Mouse (Mus musculus) neural tube, embryonic 13.5 days (tissue): ENCODE results near the gene Mfn2. TPM values are rescaled to one million over a fixed set of nuclear protein-coding genes. Genes with fewer than 3 reads are reported as not detected.

Experiments used
- ATAC-seq: fragments of 200-750 bp; cut with Nextera tagmentation; 2 replicates; pipeline ENCODE4 v1.8.0; 2017; ENCODE audit warnings: low read depth, mild to moderate bottlenecking, moderate TSS enrichment, moderate library complexity
- H3K27ac ChIP-seq: fragments of 300-500 bp; sonication (generic); replicated peaks from 2 replicates; pipeline ENCODE4 v1.5.1; 2015; ENCODE audit warnings: moderate library complexity, mild to moderate bottlenecking, inconsistent platforms
- H3K27me3 ChIP-seq: fragments of 300-500 bp; sonication (generic); 2 replicates; pipeline ENCODE4 v1.6.1; 2015; ENCODE audit warnings: mild to moderate bottlenecking, inconsistent platforms
- H3K36me3 ChIP-seq: fragments of 300-500 bp; sonication (generic); 2 replicates; pipeline ENCODE4 v1.6.1; 2015; ENCODE audit warnings: mild to moderate bottlenecking, inconsistent platforms
- H3K4me1 ChIP-seq: fragments of 300-500 bp; sonication (generic); replicated peaks from 2 replicates; pipeline ENCODE4 v1.6.1; 2015; ENCODE audit warnings: inconsistent platforms
- H3K4me2 ChIP-seq: fragments of 300-500 bp; sonication (generic); 2 replicates; pipeline ENCODE4 v1.6.1; 2015; ENCODE audit warnings: inconsistent platforms, mild to moderate bottlenecking, moderate library complexity
- H3K4me3 ChIP-seq: fragments of 300-500 bp; sonication (generic); 2 replicates; pipeline ENCODE4 v1.5.1; 2015; ENCODE audit warnings: mild to moderate bottlenecking, inconsistent platforms
- H3K9ac ChIP-seq: fragments of 300-500 bp; sonication (generic); 2 replicates; pipeline ENCODE4 v1.6.1; 2015; ENCODE audit warnings: moderate library complexity, mild to moderate bottlenecking, inconsistent platforms
- H3K9me3 ChIP-seq: fragments of 300-500 bp; sonication (generic); 2 replicates; pipeline ENCODE4 v1.6.1; 2016; ENCODE audit warnings: inconsistent platforms
- WGBS: fragments of 180-500 bp; shearing (Covaris S2); methylation state at CpG from one replicate; pipeline ENCODE4 v1.1.7; 2015; 5-methylcytosine and 5-hydroxymethylcytosine counted together
- polyA plus RNA-seq: library from polyadenylated mRNA; unstranded; fragments of >200 nt; fragmentation: Nextera tagmentation; extraction: Ambion mirVana; gene quantifications from 2 replicates; pipeline ENCODE4 v1.2.1, GENCODE M21; 2015

Mfn2 gene
- polyA plus RNA-seq, 1 experiment from 2014 or later: 79.0 TPM

- WGBS: 21% methylated on average over 9 of the region's 9 CpGs
- Histone ChIP-seq H3K27me3 (no peaks in the 10 kb centered on the region), H3K36me3 (no peaks in the 10 kb centered on the region), H3K9me3 (no peaks in the 10 kb centered on the region), H3K27ac (no peak overlapping the region), H3K4me2 (peak overlapping the region; percentile 88), H3K9ac (peak overlapping the region; percentile 78; the same call in 1 of the 2 replicates), H3K4me3 (peak overlapping the region; percentile 61), H3K4me1 (peaks cover 13% of the 10 kb centered on the region; the same call in 1 of the 2 replicates)
- no peak for ATAC-seq
Observed at GRCm38 (mm10) chr4:147935904-147936303, 31.4 kb upstream of the Mfn2 start.

- no peak overlapping the region for H3K4me2 ChIP-seq
- ATAC-seq: no peak; the same call in 1 of the 2 replicates
- H3K36me3 ChIP-seq: no peaks in the 10 kb centered on the region
Observed at GRCm38 (mm10) chr4:147934611-147935010, 30.1 kb upstream of the Mfn2 start.

GRCm38 (mm10) chr4:147934134-147934533 lies 29.6 kb upstream of the Mfn2 start:
- Histone ChIP-seq H3K9ac (no peak overlapping the region), H3K27ac (no peak overlapping the region), H3K36me3 (no peaks in the 10 kb centered on the region), H3K9me3 (no peaks in the 10 kb centered on the region), H3K27me3 (no peaks in the 10 kb centered on the region), H3K4me3 (no peak overlapping the region), H3K4me2 (no peak overlapping the region), H3K4me1 (0 out of 2 replicates have a peak, but pooled peaks cover 13% of the 10 kb centered on the region)
- no peak for ATAC-seq
- 54% methylated on average over 3 of the region's 3 CpGs for WGBS

More at GRCm38 (mm10) chr4:147934611-147935010, 30.1 kb upstream of the Mfn2 start:
- no peak overlapping the region for H3K4me3 ChIP-seq
- H3K27me3 ChIP-seq: no peaks in the 10 kb centered on the region
- 0 out of 2 replicates have a peak, but pooled peaks cover 13% of the 10 kb centered on the region for H3K4me1 ChIP-seq
- H3K9ac ChIP-seq: no peak overlapping the region
- 85% methylated on average over 4 of the region's 4 CpGs for WGBS
- H3K9me3 ChIP-seq: no peaks in the 10 kb centered on the region
- H3K27ac ChIP-seq: no peak overlapping the region

- 94% methylated on average over 14 of the region's 14 CpGs for WGBS
- ATAC-seq: no peak
- H3K4me2 ChIP-seq: no peak overlapping the region
- H3K4me1 ChIP-seq: 0 out of 2 replicates have a peak, but pooled peaks cover 2% of the 10 kb centered on the region
- no peak overlapping the region for H3K27ac ChIP-seq
- no peak overlapping the region for H3K4me3 ChIP-seq
- H3K36me3 ChIP-seq: no peaks in the 10 kb centered on the region
- H3K27me3 ChIP-seq: no peaks in the 10 kb centered on the region
- no peaks in the 10 kb centered on the region for H3K9me3 ChIP-seq
- no peak overlapping the region for H3K9ac ChIP-seq
Observed at GRCm38 (mm10) chr4:147930946-147931345, 26.4 kb upstream of the Mfn2 start.

- ATAC-seq: no peak
- Histone ChIP-seq H3K27me3 (no peaks in the 10 kb centered on the region), H3K9me3 (no peaks in the 10 kb centered on the region), H3K4me1 (no peaks in the 10 kb centered on the region), H3K4me2 (no peak overlapping the region), H3K4me3 (no peak overlapping the region), H3K36me3 (no peaks in the 10 kb centered on the region), H3K27ac (no peak overlapping the region), H3K9ac (no peak overlapping the region)
- 72% methylated on average over 7 of the region's 7 CpGs for WGBS
Observed at GRCm38 (mm10) chr4:147928540-147928939, 24.0 kb upstream of the Mfn2 start.

GRCm38 (mm10) chr4:147928136-147928535 lies 23.6 kb upstream of the Mfn2 start:
- Histone ChIP-seq H3K36me3 (no peaks in the 10 kb centered on the region), H3K9ac (no peak overlapping the region), H3K4me3 (no peak overlapping the region), H3K4me2 (no peak overlapping the region), H3K27ac (no peak overlapping the region), H3K27me3 (no peaks in the 10 kb centered on the region), H3K9me3 (no peaks in the 10 kb centered on the region), H3K4me1 (no peaks in the 10 kb centered on the region)
- no peak for ATAC-seq
- WGBS: 18% methylated on average over 9 of the region's 9 CpGs

GRCm38 (mm10) chr4:147927705-147928104 lies 23.2 kb upstream of the Mfn2 start:
- 33% methylated on average over 8 of the region's 8 CpGs for WGBS

GRCm38 (mm10) chr4:147922341-147922740 lies 17.8 kb upstream of the Mfn2 start:
- no peak overlapping the region for H3K4me2 ChIP-seq
- no peaks in the 10 kb centered on the region for H3K4me1 ChIP-seq
- no peaks in the 10 kb centered on the region for H3K9me3 ChIP-seq
- no peaks in the 10 kb centered on the region for H3K36me3 ChIP-seq
- H3K4me3 ChIP-seq: no peak overlapping the region
- H3K27me3 ChIP-seq: no peaks in the 10 kb centered on the region
- no peak overlapping the region for H3K27ac ChIP-seq
- WGBS: 86% methylated on average over 11 of the region's 11 CpGs
- no peak overlapping the region for H3K9ac ChIP-seq
- no peak for ATAC-seq

More at GRCm38 (mm10) chr4:147927705-147928104, 23.2 kb upstream of the Mfn2 start:
- no peak overlapping the region for H3K9ac ChIP-seq
- no peaks in the 10 kb centered on the region for H3K9me3 ChIP-seq
- H3K4me1 ChIP-seq: no peaks in the 10 kb centered on the region
- no peaks in the 10 kb centered on the region for H3K27me3 ChIP-seq
- no peak overlapping the region for H3K27ac ChIP-seq
- no peaks in the 10 kb centered on the region for H3K36me3 ChIP-seq
- H3K4me3 ChIP-seq: no peak overlapping the region
- no peak for ATAC-seq
- no peak overlapping the region for H3K4me2 ChIP-seq

- Histone ChIP-seq H3K27me3 (no peaks in the 10 kb centered on the region), H3K4me3 (no peak overlapping the region), H3K9ac (no peak overlapping the region), H3K4me1 (no peaks in the 10 kb centered on the region), H3K4me2 (no peak overlapping the region), H3K36me3 (no peaks in the 10 kb centered on the region), H3K27ac (no peak overlapping the region), H3K9me3 (no peaks in the 10 kb centered on the region)
- no peak for ATAC-seq
- 33% methylated on average over 10 of the region's 10 CpGs for WGBS
Observed at GRCm38 (mm10) chr4:147920973-147921372, 16.5 kb upstream of the Mfn2 start.

GRCm38 (mm10) chr4:147918459-147919121 lies 14.1 kb upstream of the Mfn2 start:
- Histone ChIP-seq H3K27me3 (no peaks in the 10 kb centered on the region), H3K27ac (no peak overlapping the region), H3K36me3 (peaks cover 9% of the 10 kb centered on the region; the same call in 1 of the 2 replicates), H3K9me3 (no peaks in the 10 kb centered on the region), H3K4me3 (no peak overlapping the region), H3K9ac (no peak overlapping the region), H3K4me1 (no peaks in the 10 kb centered on the region), H3K4me2 (no peak overlapping the region)
- no peak for ATAC-seq
- 58% methylated on average over 7 of the region's 7 CpGs for WGBS

GRCm38 (mm10) chr4:147909486-147909885 lies 5.0 kb upstream of the Mfn2 start:
- Histone ChIP-seq H3K9ac (no peak overlapping the region), H3K4me1 (peaks cover 4% of the 10 kb centered on the region), H3K36me3 (peaks cover 4% of the 10 kb centered on the region; the same call in 1 of the 2 replicates), H3K4me2 (no peak overlapping the region), H3K27me3 (no peaks in the 10 kb centered on the region), H3K9me3 (no peaks in the 10 kb centered on the region), H3K4me3 (no peak overlapping the region), H3K27ac (no peak overlapping the region)
- WGBS: 94% methylated on average over 5 of the region's 5 CpGs
- no peak for ATAC-seq

- Histone ChIP-seq H3K4me3 (no peak overlapping the region), H3K27me3 (no peaks in the 10 kb centered on the region), H3K27ac (no peak overlapping the region), H3K36me3 (peaks cover 15% of the 10 kb centered on the region), H3K4me1 (peaks cover 16% of the 10 kb centered on the region), H3K9me3 (no peaks in the 10 kb centered on the region), H3K4me2 (no peak overlapping the region), H3K9ac (no peak overlapping the region)
- ATAC-seq: no peak
- WGBS: 72% methylated on average over 5 of the region's 5 CpGs
Observed at GRCm38 (mm10) chr4:147906230-147906629, 1.7 kb upstream of the Mfn2 start.
